8 mouse cellular contexts compared by ENCODE assay signal in the genomic region with DNA sequence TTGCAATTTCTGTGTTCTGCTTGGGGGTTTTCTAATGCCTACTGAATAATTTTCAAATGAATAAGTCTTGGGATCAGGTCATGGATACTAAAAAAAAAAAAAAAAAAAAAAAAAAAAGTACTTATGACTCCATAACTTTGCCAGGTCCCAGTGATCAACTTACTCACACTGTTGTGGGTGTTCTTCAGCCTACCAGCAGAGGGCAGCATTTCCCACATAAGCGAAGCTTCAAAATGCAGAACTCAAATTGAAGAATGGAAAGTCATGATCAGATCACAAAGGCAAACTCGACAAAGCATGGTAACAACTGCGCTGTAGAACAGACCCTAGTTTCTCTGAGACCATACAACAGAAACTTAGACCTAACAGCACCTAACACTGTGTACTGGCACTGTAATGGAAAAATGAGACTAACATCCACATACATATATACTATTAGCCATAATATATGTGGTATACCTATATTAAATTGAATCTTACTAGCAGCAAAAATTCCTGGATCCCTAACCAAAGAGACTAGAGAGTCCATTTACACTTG.
DNase-seq lines count a peak whose midpoint lies in the region; ATAC-seq lines count a peak whose summit lies in the region.

No protein-coding gene starts in this region.

- H3K27me3 ChIP-seq in kidney, embryonic 15.5 days = no peaks in the 10 kb centered on the region
- H3K27me3 ChIP-seq in limb, embryonic 10.5 days (ENCODE audit: low read depth, poor library complexity, severe bottlenecking) = no peaks in the 10 kb centered on the region
- H3K27me3 ChIP-seq in splenic B cell, adult 2 months (ENCODE audit: control insufficient read depth, insufficient read depth, low read length, poor library complexity, severe bottlenecking) = no peaks in the 10 kb centered on the region

- peak; percentile 48 for DNase-seq in kidney, adult 11 months
- peak; percentile 28 for DNase-seq in cerebellum, adult 9-11 months
- DNase-seq in frontal cortex, postnatal 14 days (ENCODE audit: low spot score in 2 of 2) = peak; percentile 41 to 68
- DNase-seq in induced T-regulatory cell, adult 2 months (ENCODE audit: low read depth) = peak; percentile 72
- DNase-seq in limb, embryonic 10.5 days (ENCODE audit: low spot score) = peak; percentile 82
- peak; percentile 81 for DNase-seq in naive thymus-derived CD4-positive, alpha-beta T cell, adult 2 months (ENCODE audit: low read depth)
- DNase-seq in splenic B cell, adult 2 months (ENCODE audit: low read depth, low spot score) = peak; percentile 86

- H3K4me3 ChIP-seq in kidney, embryonic 15.5 days (replicated peaks) = no peak overlapping the region
- H3K4me3 ChIP-seq in limb, embryonic 10.5 days = no peak overlapping the region

- WGBS in kidney, embryonic 15.5 days = 14% methylated on average over 3 of the region's 3 CpGs
- WGBS in limb, embryonic 10.5 days = 40% methylated on average over 3 of the region's 3 CpGs

- ATAC-seq in kidney, embryonic 15.5 days (replicated peaks; ENCODE audit: low FRiP score) = no peak

- no peaks in the 10 kb centered on the region for H3K9me3 ChIP-seq in kidney, embryonic 15.5 days (replicated peaks)
- H3K9me3 ChIP-seq in limb, embryonic 10.5 days (replicated peaks) = no peaks in the 10 kb centered on the region

- no peaks in the 10 kb centered on the region for H3K4me1 ChIP-seq in kidney, embryonic 15.5 days
- H3K4me1 ChIP-seq in limb, embryonic 10.5 days = no peaks in the 10 kb centered on the region

- no peak overlapping the region for H3K9ac ChIP-seq in kidney, embryonic 15.5 days

- no peak overlapping the region for H3K4me2 ChIP-seq in kidney, embryonic 15.5 days

- H3K36me3 ChIP-seq in kidney, embryonic 15.5 days = no peaks in the 10 kb centered on the region
- H3K36me3 ChIP-seq in limb, embryonic 10.5 days = no peaks in the 10 kb centered on the region
- no peaks in the 10 kb centered on the region for H3K36me3 ChIP-seq in splenic B cell, adult 2 months (ENCODE audit: control insufficient read depth, insufficient read depth, low read length, poor library complexity, severe bottlenecking)

- no peak overlapping the region for H3K27ac ChIP-seq in kidney, embryonic 15.5 days
- H3K27ac ChIP-seq in limb, embryonic 10.5 days = no peak overlapping the region

Comparison
In these comparisons a context has a peak if more than half of its experiments do, and no peak if none do; other contexts are left out.
1. DNase-seq: peak in every context shown above with its lines; median percentile 86 in splenic B cell, adult 2 months; 82 in limb, embryonic 10.5 days; 81 in naive thymus-derived CD4-positive, alpha-beta T cell, adult 2 months; 72 in induced T-regulatory cell, adult 2 months; 54 in frontal cortex, postnatal 14 days; 48 in kidney, adult 11 months; 28 in cerebellum, adult 9-11 months.